ENCODE assay signal across 8 mouse cellular contexts in genomic region chr13:95523659-95524423, GRCm38 (mm10). TPM values are rescaled to one million over a fixed set of nuclear protein-coding genes. Genes with fewer than 3 reads are reported as not detected.
A peak's percentile ranks its signal among the peaks of the same experiment; 100 is the strongest.
DNase-seq lines count a peak whose midpoint lies in the region; ATAC-seq lines count a peak whose summit lies in the region.

No protein-coding gene starts in this region.

- peak overlapping the region; percentile 67 for H3K9ac ChIP-seq in embryonic facial prominence, embryonic 13.5 days

- DNase-seq in thymus, postnatal 0 days (ENCODE audit: low spot score), result peak; percentile 23
- DNase-seq in thymus, postnatal 10 days (ENCODE audit: low spot score in 2 of 2), result no peak
- DNase-seq in heart, postnatal 36 days, result peak; percentile 46 to 57
- DNase-seq in kidney, postnatal 4 days, result peak; percentile 66 to 76
- peak; percentile 36 for DNase-seq in urinary bladder, adult 2 months (ENCODE audit: low spot score)
- no peak for DNase-seq in layer of hippocampus, postnatal 36 days

- H3K36me3 ChIP-seq in embryonic facial prominence, embryonic 13.5 days, result no peaks in the 10 kb centered on the region

- H3K9me3 ChIP-seq in embryonic facial prominence, embryonic 13.5 days, result no peaks in the 10 kb centered on the region

- H3K27me3 ChIP-seq in embryonic facial prominence, embryonic 13.5 days, result peaks cover 55% of the 10 kb centered on the region

- peaks cover 19% of the 10 kb centered on the region for H3K4me1 ChIP-seq in embryonic facial prominence, embryonic 13.5 days

- H3K4me3 ChIP-seq in embryonic facial prominence, embryonic 13.5 days, result peak overlapping the region; percentile 49

- 2% methylated on average over 29 of the region's 29 CpGs for WGBS in embryonic facial prominence, embryonic 13.5 days

- H3K4me2 ChIP-seq in embryonic facial prominence, embryonic 13.5 days, result peak overlapping the region; percentile 90

- H3K27ac ChIP-seq in embryonic facial prominence, embryonic 13.5 days, result no peak overlapping the region

- ATAC-seq in embryonic facial prominence, embryonic 13.5 days (ENCODE audit: insufficient number of reproducible peaks, insufficient read depth, low FRiP score, low TSS enrichment, low read depth), result no peak
- ATAC-seq in megakaryocyte progenitor cell, adult 5-6 weeks (replicated peaks; ENCODE audit: poor library complexity), result peak; percentile 63

- intact Hi-C loops in heart, postnatal 36 days (cut with DNase I), result no loop called here

RNA-seq across cellular contexts. Expression of gene F2rl1, which starts 1.2 kb away (rescaled TPM):
- polyA plus RNA-seq in thymus, postnatal 0 days (2015; fragmentation: Nextera tagmentation; extraction: Ambion mirVana), result 1.8 TPM in 2 replicates
- 1.0 and 1.8 TPM in 2 replicates for polyA plus RNA-seq in embryonic facial prominence, embryonic 13.5 days (2015; fragmentation: Nextera tagmentation; extraction: Ambion mirVana)
- under 1 TPM; 0.49 to 0.61 TPM for total RNA-seq in heart, postnatal 36 days (2021)
- 0.15 and 0.27 TPM in 2 replicates for total RNA-seq in megakaryocyte progenitor cell, adult 5-6 weeks (2015)
- 0.04 and 0.61 TPM in 2 replicates for total RNA-seq in megakaryocyte progenitor cell, adult 5-6 weeks (2017)
- 6.8 and 8.2 TPM in 2 replicates for polyA plus RNA-seq in urinary bladder, adult 2 months (2012; rRNA removed)
- total RNA-seq in layer of hippocampus, postnatal 36 days (2021), result under 1 TPM in 1 of 2 experiments, not detected in 1; 0.30 TPM

RNA-seq across cellular contexts. Expression of gene S100z, which starts 45.3 kb away (rescaled TPM):
- 0.89 and 1.4 TPM in 2 replicates for polyA plus RNA-seq in thymus, postnatal 0 days (2015; fragmentation: Nextera tagmentation; extraction: Ambion mirVana)
- polyA plus RNA-seq in embryonic facial prominence, embryonic 13.5 days (2015; fragmentation: Nextera tagmentation; extraction: Ambion mirVana), result 3.6 and 4.0 TPM in 2 replicates
- total RNA-seq in heart, postnatal 36 days (2021), result not detected
- total RNA-seq in megakaryocyte progenitor cell, adult 5-6 weeks (2015), result not detected in 2 replicates
- not detected in 2 replicates for total RNA-seq in megakaryocyte progenitor cell, adult 5-6 weeks (2017)
- polyA plus RNA-seq in urinary bladder, adult 2 months (2012; rRNA removed), result 0.25 TPM in 1 of 2 replicates, not detected in the other
- not detected for total RNA-seq in layer of hippocampus, postnatal 36 days (2021)

Comparison
In these comparisons a context has a peak if more than half of its experiments do, and no peak if none do; other contexts are left out.
1. DNase-seq: peak in thymus, postnatal 0 days (single experiment), heart, postnatal 36 days (2 of 2), kidney, postnatal 4 days (2 of 2) and urinary bladder, adult 2 months (single experiment); none in thymus, postnatal 10 days (0 of 2) and layer of hippocampus, postnatal 36 days (0 of 2).